Mouse (Mus musculus): ENCODE measurements around the gene Itgb1bp2. TPM values are rescaled to one million over a fixed set of nuclear protein-coding genes. Genes with fewer than 3 reads are reported as not detected.

Gene Itgb1bp2
- total RNA-seq, 2 experiments from 2014 or later: 459 to 479 TPM

Other genes starting within 250 kb of the Itgb1bp2 start
- gene Snx12, start 226.5 kb upstream of the Itgb1bp2 start, total RNA-seq (2021): 10 to 100 TPM; 37.3 to 41.3 TPM
- 10 to 100 TPM; 42.1 to 50.3 TPM for gene Foxo4, start 194.6 kb upstream of the Itgb1bp2 start, total RNA-seq (2021)
- not detected for gene Gm614, start 185.1 kb upstream of the Itgb1bp2 start, total RNA-seq (2021)
- 1 to 10 TPM; 5.2 to 7.1 TPM for gene Il2rg, start 180.8 kb upstream of the Itgb1bp2 start, total RNA-seq (2021)
- not detected for gene Gm20489, start 180.1 kb upstream of the Itgb1bp2 start, total RNA-seq (2021)
- 10 to 100 TPM; 15.0 to 19.7 TPM for gene Med12, start 175.1 kb upstream of the Itgb1bp2 start, total RNA-seq (2021)
- under 1 TPM; 0.18 to 0.66 TPM for gene Nlgn3, start 149.9 kb upstream of the Itgb1bp2 start, total RNA-seq (2021)
- gene Gjb1, start 72.7 kb upstream of the Itgb1bp2 start, total RNA-seq (2021): 1 to 10 TPM in 1 of 2 experiments, under 1 TPM in 1; 0.38 to 2.5 TPM
- 1 to 10 TPM; 8.6 to 8.8 TPM for gene Zmym3, start 28.2 kb upstream of the Itgb1bp2 start, total RNA-seq (2021)
- 10 to 100 TPM; 63.1 to 68.9 TPM for gene Nono, start 19.8 kb upstream of the Itgb1bp2 start, total RNA-seq (2021)
- gene Taf1, start 83.6 kb downstream of the Itgb1bp2 start, total RNA-seq (2021): 1 to 10 TPM; 7.9 to 8.5 TPM
- 10 to 100 TPM; 49.0 to 56.9 TPM for gene Ogt, start 191.0 kb downstream of the Itgb1bp2 start, total RNA-seq (2021)

Data from gastrocnemius, postnatal 14 days (tissue).